Mouse (Mus musculus) neural tube, embryonic 15.5 days (tissue): Measurements from ENCODE around the gene Pdzd2. TPM values are rescaled to one million over a fixed set of nuclear protein-coding genes. Genes with fewer than 3 reads are reported as not detected.

Experiments
- ATAC-seq: fragments of 200-750 bp; cut with Nextera tagmentation; 2 replicates; pipeline ENCODE4 v1.8.0; 2017; ENCODE audit warnings: mild to moderate bottlenecking, moderate TSS enrichment, moderate library complexity; ENCODE audit not compliant: low FRiP score
- H3K27ac ChIP-seq: fragments of 300-500 bp; sonication (generic); replicated peaks from 2 replicates; pipeline ENCODE4 v1.5.1; 2015; ENCODE audit warnings: mild to moderate bottlenecking, inconsistent platforms
- H3K27me3 ChIP-seq: fragments of 300-500 bp; sonication (generic); replicated peaks from 2 replicates; pipeline ENCODE4 v1.6.1; 2015; ENCODE audit warnings: inconsistent platforms
- H3K36me3 ChIP-seq: fragments of 300-500 bp; sonication (generic); 2 replicates; pipeline ENCODE4 v1.6.1; 2015; ENCODE audit warnings: inconsistent platforms
- H3K4me1 ChIP-seq: fragments of 300-500 bp; sonication (generic); 2 replicates; pipeline ENCODE4 v1.6.1; 2015; ENCODE audit warnings: inconsistent platforms
- H3K4me2 ChIP-seq: fragments of 300-500 bp; sonication (generic); 2 replicates; pipeline ENCODE4 v1.6.1; 2015; ENCODE audit warnings: inconsistent platforms, mild to moderate bottlenecking, moderate library complexity
- H3K4me3 ChIP-seq: fragments of 300-500 bp; sonication (generic); replicated peaks from 2 replicates; pipeline ENCODE4 v1.5.1; 2015; ENCODE audit warnings: mild to moderate bottlenecking, inconsistent platforms
- H3K9ac ChIP-seq: fragments of 300-500 bp; sonication (generic); replicated peaks from 2 replicates; pipeline ENCODE4 v1.6.1; 2015; ENCODE audit warnings: mild to moderate bottlenecking, inconsistent platforms
- H3K9me3 ChIP-seq: fragments of 300-500 bp; sonication (generic); replicated peaks from 2 replicates; pipeline ENCODE4 v1.6.1; 2016; ENCODE audit warnings: inconsistent platforms
- WGBS: fragments of 180-500 bp; shearing (Covaris S2); methylation state at CpG from one replicate; pipeline ENCODE4 v1.1.7; 2015; ENCODE audit warnings: mixed read lengths; 5-methylcytosine and 5-hydroxymethylcytosine counted together
- polyA plus RNA-seq: library from polyadenylated mRNA; unstranded; fragments of >200 nt; fragmentation: Nextera tagmentation; extraction: Ambion mirVana; gene quantifications from 2 replicates; pipeline ENCODE4 v1.2.1, GENCODE M21; 2015

Pdzd2 gene
- polyA plus RNA-seq, 1 experiment from 2014 or later: 16.7 TPM

DNA sequence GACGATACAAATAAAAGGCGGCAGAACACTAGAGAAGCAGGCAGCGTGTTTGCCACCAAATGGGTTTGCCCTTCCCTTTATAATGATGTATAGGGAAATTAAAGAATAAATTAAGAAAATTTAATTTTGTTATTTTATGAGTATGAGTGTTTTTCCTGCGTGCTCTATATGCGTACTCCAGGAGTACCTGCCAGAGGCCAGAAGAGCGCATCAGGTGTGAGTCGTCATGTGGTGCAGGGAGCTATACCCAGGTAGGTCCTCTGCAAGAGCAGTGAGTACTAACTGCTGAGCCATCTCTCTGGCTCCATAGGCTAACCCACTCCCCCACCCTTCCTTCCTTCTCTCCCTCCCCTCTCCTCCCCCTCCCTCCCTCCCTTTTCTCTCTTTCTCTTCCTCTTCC is 388.3 kb downstream of the Pdzd2 start:
- Histone ChIP-seq H3K27me3 (no peaks in the 10 kb centered on the region), H3K4me2 (no peak overlapping the region), H3K4me1 (no peaks in the 10 kb centered on the region), H3K9me3 (no peaks in the 10 kb centered on the region), H3K4me3 (no peak overlapping the region), H3K9ac (no peak overlapping the region), H3K27ac (no peak overlapping the region), H3K36me3 (peaks cover 30% of the 10 kb centered on the region)
- ATAC-seq: no peak
- 92% methylated on average over 7 of the region's 7 CpGs for WGBS

DNA sequence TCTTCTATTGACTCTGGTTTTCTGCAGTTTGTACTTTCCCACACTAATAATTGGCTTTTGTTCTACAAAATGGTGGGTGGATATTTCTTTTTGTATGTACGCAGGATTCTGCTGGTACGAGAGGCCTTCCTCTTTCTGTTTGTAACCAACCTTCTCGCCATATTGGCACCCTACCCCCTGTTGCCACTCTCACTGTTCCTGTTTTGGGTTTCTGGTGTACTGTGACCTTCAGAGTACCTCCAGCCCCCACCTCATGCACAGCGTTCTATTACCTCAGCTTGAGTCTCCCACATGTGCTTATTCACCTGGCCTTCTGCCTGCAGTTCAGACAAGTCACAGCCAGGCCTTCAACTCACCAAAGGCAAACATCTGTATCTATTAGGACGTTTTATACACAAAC is 389.9 kb downstream of the Pdzd2 start:
- peaks cover 22% of the 10 kb centered on the region for H3K36me3 ChIP-seq
- H3K4me1 ChIP-seq: no peaks in the 10 kb centered on the region
- H3K9ac ChIP-seq: no peak overlapping the region
- no peak overlapping the region for H3K27ac ChIP-seq
- no peak for ATAC-seq
- H3K9me3 ChIP-seq: no peaks in the 10 kb centered on the region
- no peak overlapping the region for H3K4me2 ChIP-seq
- H3K4me3 ChIP-seq: no peak overlapping the region
- WGBS: 87% methylated on average over 5 of the region's 5 CpGs
- H3K27me3 ChIP-seq: no peaks in the 10 kb centered on the region

DNA sequence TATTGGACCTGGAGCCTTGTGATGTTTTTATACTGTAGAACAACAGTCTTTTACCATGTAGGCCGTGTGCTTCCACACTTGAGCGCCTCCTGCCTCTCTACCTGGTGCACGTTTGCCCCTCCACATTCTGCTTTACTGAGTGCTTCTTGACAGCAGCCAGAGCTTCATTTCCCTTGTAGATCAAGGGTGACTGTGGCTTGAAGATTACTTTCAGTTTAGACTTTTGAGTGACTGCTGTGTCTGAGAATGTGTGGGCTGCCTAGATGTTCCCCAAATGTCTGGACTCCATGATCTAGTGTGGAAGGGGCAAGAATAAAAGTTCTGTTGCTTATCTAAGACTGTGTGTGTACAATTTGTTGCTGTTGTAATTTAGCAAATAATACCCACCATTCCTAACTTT is 390.8 kb downstream of the Pdzd2 start:
- no peak overlapping the region for H3K4me2 ChIP-seq
- no peak for ATAC-seq
- WGBS: 83% methylated on average over 3 of the region's 3 CpGs
- H3K4me1 ChIP-seq: no peaks in the 10 kb centered on the region
- no peak overlapping the region for H3K9ac ChIP-seq
- no peaks in the 10 kb centered on the region for H3K9me3 ChIP-seq
- no peak overlapping the region for H3K27ac ChIP-seq
- no peaks in the 10 kb centered on the region for H3K27me3 ChIP-seq
- peaks cover 19% of the 10 kb centered on the region for H3K36me3 ChIP-seq
- H3K4me3 ChIP-seq: no peak overlapping the region

DNA sequence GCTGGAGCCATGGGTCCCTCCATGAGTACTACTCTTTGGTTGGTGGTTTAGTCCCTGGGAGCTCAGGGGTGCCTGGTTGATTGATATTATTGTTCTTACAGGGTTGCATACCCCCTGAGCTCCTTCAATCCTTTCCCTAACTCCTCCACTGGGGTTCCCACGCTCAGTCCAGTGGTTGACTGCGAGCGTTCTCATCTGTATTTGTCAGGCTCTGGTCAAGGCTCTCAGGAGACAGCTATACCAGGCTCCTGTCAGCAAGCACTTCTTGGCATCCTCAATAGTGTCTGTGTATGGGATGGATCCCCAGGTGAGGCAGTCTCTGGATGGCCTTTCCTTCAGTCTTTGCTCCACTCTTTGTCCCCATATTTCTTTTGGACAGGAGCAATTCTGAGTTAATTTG is 392.8 kb downstream of the Pdzd2 start:
- 93% methylated on average over 3 of the region's 3 CpGs for WGBS
- Histone ChIP-seq H3K36me3 (peaks cover 10% of the 10 kb centered on the region), H3K9me3 (no peaks in the 10 kb centered on the region), H3K4me2 (no peak overlapping the region), H3K4me1 (no peaks in the 10 kb centered on the region), H3K4me3 (no peak overlapping the region), H3K27me3 (no peaks in the 10 kb centered on the region), H3K27ac (no peak overlapping the region), H3K9ac (no peak overlapping the region)
- no peak for ATAC-seq

DNA sequence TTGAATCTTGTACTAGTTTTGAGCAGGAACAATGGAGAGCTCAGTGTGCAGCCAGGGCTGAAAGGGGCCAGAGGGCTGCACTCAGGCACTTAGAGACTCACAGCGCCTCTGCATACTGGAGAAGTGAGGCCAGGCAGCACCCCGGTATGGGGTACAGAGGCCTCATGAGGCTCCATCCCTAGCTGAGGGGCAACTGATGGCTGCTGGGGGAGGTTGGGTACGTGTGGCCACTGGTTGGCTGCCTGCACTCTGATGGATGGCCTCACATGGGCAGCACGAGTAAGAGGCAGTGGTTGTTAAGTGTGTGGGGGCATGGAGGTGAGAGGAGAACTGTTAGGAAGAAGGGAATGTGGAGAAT is 398.3 kb downstream of the Pdzd2 start:
- Histone ChIP-seq H3K4me1 (peaks cover 5% of the 10 kb centered on the region), H3K27me3 (no peaks in the 10 kb centered on the region), H3K27ac (no peak overlapping the region), H3K9ac (no peak overlapping the region), H3K4me3 (no peak overlapping the region), H3K9me3 (no peaks in the 10 kb centered on the region), H3K4me2 (no peak overlapping the region), H3K36me3 (peaks cover 4% of the 10 kb centered on the region; the same call in 1 of the 2 replicates)
- no peak for ATAC-seq
- WGBS: 24% methylated on average over 4 of the region's 4 CpGs

DNA sequence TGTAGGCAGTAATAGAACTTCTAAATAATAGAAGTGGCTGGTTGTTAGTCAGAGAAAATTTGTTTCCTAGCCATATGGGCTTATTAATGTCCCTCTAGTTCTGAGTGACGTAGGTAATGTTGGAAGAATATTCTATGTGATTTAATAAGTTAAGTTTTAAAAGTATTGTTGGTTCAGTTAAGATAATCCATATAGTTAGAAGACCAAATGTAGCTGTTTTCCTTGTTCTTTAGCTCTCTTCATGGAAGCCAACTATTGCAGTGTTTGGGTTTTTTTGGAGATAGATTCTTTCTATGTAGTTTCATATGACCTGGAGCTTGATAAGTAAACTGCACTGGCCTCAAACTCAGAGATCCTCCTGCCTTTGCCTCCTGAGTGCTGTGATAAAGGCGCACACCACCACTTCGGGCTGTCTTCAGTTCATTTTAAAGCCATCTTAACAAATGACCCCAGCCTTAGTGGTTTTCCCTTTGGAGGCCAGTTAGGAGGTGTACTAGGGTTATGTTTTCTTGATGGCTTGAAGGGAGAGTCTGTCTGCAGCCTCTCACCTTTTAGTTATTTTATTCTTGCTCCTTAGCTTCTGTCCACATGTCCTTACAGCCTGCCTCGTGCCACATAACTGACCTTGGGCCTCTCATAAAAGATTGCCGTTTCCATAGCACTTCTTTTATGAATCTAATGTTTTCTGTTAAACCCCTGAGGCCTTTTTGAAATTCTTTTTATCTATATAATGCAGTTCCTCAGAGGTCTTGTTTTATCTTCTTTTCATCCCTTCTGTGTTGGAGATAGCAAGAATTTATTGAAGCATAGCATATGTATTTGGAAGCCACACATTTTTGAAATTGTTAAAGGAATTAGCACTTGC is 399.0 kb downstream of the Pdzd2 start:
- H3K27ac ChIP-seq: no peak overlapping the region

DNA sequence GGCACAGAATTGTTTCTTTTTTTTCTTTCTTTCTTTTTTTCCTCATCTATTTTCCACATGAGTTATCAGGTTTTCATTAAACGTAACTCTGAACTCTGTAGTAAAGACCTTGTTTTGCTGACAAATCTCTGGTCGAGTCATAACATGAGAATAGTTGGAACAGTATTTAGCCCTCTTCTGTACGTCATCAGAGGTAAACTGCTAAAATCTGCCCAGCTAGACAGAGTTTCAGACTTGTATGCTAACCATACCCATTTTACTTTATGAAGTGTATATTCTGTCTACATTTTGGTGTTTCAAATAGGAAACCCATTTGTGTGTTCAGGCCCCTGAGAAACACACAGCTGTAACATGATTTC is 402.0 kb downstream of the Pdzd2 start:
- no peak overlapping the region for H3K4me2 ChIP-seq
- 73% methylated on average over 3 of the region's 3 CpGs for WGBS
- H3K9ac ChIP-seq: no peak overlapping the region

More for the DNA sequence above, 399.0 kb downstream of the Pdzd2 start:
- peaks cover 7% of the 10 kb centered on the region for H3K4me1 ChIP-seq
- H3K4me2 ChIP-seq: no peak overlapping the region
- H3K9ac ChIP-seq: no peak overlapping the region
- H3K36me3 ChIP-seq: peaks cover 4% of the 10 kb centered on the region; the same call in 1 of the 2 replicates
- H3K4me3 ChIP-seq: no peak overlapping the region
- H3K27me3 ChIP-seq: no peaks in the 10 kb centered on the region
- no peak for ATAC-seq
- no peaks in the 10 kb centered on the region for H3K9me3 ChIP-seq
- 46% methylated on average over 5 of the region's 5 CpGs for WGBS

DNA sequence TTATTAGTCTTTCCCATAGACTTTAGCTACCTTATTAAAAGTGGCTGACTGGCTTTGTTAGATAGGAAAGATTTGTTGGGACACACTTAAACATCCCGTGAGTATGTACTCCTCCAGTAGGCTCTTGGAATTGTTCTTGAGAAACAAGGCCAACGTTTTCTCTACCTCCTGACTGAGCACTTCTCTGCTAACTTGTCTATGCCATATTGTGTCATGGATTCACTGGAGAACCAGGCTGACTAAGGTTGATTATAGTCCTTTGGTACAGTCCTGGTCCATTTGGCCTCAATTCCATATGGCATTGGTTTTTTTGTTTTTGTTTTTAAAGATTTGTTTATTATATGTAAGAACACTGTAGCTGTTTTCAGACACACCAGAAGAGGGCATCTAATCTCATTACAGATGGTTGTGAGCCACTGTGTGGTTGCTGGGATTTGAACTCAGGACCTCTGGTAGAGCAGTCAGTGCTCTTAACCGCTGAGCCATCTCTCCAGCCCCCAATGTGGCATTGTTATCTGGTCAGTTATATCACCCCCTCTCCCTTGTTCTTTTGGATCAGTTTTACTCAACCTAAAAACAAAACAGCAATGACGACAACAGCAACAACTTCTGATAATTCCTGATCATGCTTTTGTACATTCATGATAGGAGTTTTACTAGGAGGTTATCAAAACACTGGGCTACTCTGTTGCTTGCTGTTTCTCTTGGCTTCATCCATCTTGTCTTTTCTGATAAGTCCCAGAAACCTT is 402.5 kb downstream of the Pdzd2 start:
- WGBS: 84% methylated on average over 4 of the region's 4 CpGs
- Histone ChIP-seq H3K4me3 (no peak overlapping the region), H3K4me2 (no peak overlapping the region), H3K4me1 (peaks cover 7% of the 10 kb centered on the region), H3K36me3 (no peaks in the 10 kb centered on the region), H3K9me3 (no peaks in the 10 kb centered on the region), H3K9ac (no peak overlapping the region), H3K27me3 (no peaks in the 10 kb centered on the region), H3K27ac (no peak overlapping the region)
- no peak for ATAC-seq

More for the DNA sequence above, 402.0 kb downstream of the Pdzd2 start:
- H3K9me3 ChIP-seq: no peaks in the 10 kb centered on the region
- H3K27ac ChIP-seq: no peak overlapping the region
- no peaks in the 10 kb centered on the region for H3K36me3 ChIP-seq
- no peaks in the 10 kb centered on the region for H3K27me3 ChIP-seq
- ATAC-seq: no peak
- H3K4me3 ChIP-seq: no peak overlapping the region
- peaks cover 7% of the 10 kb centered on the region for H3K4me1 ChIP-seq

DNA sequence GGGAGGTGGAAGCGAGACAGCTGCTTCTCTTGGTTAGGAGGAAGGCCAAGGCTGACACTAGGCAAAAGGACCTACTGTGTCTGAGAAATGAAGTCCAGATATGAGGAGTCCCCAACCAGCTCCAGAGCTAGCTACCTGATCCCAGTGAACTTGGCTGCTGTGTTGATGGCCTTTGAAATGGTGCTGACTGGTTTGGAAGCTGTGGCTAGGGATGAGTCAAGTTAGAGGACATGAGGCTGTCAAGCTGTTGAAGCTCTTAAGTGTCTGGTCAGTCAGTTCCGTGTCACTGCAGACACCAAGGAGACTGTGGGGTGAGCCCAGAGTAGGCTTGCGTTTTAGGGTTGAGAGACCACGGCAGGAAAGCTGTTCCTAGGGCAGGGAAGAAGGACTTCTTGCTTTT is 405.3 kb downstream of the Pdzd2 start:
- H3K4me3 ChIP-seq: no peak overlapping the region
- 90% methylated on average over 4 of the region's 4 CpGs for WGBS
- H3K9me3 ChIP-seq: no peaks in the 10 kb centered on the region
- no peak overlapping the region for H3K4me2 ChIP-seq
- no peaks in the 10 kb centered on the region for H3K36me3 ChIP-seq
- no peak overlapping the region for H3K27ac ChIP-seq
- peaks cover 9% of the 10 kb centered on the region for H3K4me1 ChIP-seq
- no peaks in the 10 kb centered on the region for H3K27me3 ChIP-seq
- ATAC-seq: no peak
- no peak overlapping the region for H3K9ac ChIP-seq

DNA sequence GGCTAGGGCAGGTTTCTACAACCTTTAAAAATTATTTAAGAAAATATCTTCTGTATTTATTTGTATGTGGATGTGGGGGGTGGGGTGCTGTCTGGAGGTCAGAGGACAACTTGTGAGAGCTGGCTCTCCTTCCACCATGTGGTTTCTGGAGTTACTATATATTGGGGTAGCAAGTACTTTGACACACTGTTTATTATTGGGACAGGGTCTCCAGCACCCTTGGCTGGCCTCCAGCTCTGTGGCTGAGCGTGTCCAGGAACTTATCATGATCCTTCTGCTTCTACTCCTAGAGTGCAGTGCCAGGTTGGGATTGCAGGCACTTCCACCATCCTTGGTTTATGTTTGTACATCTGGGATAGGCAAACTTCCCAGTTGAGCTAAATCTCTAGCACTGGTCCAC is 408.4 kb downstream of the Pdzd2 start:
- no peaks in the 10 kb centered on the region for H3K27me3 ChIP-seq
- no peaks in the 10 kb centered on the region for H3K9me3 ChIP-seq
- no peaks in the 10 kb centered on the region for H3K36me3 ChIP-seq
- H3K4me1 ChIP-seq: peaks cover 12% of the 10 kb centered on the region
- no peak overlapping the region for H3K4me3 ChIP-seq
- WGBS: 53% methylated on average over 1 of the region's 1 CpGs
- ATAC-seq: no peak
- H3K4me2 ChIP-seq: no peak overlapping the region
- H3K27ac ChIP-seq: no peak overlapping the region
- no peak overlapping the region for H3K9ac ChIP-seq

DNA sequence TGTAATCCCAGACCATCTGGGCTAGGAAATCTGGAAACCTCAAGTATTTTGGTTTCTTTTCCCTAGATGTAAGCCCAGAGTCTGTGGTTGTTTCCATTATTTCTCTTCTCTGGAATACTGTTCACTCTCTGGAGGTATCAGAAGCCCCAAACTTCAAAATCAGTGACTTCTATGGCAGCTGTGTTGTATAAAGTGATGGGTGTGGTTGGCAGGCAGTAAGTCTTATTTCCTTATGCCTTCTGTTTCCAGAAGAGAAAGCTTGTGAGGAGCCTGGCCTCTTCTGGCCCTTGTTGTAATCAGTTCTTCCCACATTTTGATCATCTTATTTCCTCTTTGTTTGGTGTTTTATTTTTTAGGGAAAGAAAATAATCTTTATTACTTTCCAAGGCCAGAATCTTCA is 408.8 kb downstream of the Pdzd2 start:
- H3K9ac ChIP-seq: no peak overlapping the region
- H3K36me3 ChIP-seq: no peaks in the 10 kb centered on the region
- ATAC-seq: no peak
- H3K27ac ChIP-seq: no peak overlapping the region
- no peak overlapping the region for H3K4me3 ChIP-seq
- no peak overlapping the region for H3K4me2 ChIP-seq
- peaks cover 15% of the 10 kb centered on the region for H3K4me1 ChIP-seq
- H3K9me3 ChIP-seq: no peaks in the 10 kb centered on the region
- no peaks in the 10 kb centered on the region for H3K27me3 ChIP-seq

DNA sequence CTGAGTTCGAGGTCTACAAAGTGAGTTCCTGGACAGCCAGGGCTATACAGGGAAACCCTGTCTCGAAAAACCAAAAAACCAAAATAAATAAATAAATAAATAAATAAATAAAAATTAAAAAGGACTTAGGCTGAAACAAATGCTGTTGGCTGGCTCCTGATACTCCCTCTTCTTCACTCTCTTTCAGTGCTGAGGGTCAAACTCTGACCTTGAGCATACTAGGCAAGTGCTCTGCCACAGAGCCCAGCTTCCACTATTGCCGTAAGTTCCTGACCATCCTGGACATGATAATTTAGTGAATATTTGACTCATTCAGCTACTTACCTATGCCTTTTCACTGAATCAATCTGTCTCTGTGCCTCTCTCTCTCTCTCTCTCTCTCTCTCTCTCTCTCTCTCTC is 409.3 kb downstream of the Pdzd2 start:
- Histone ChIP-seq H3K4me3 (no peak overlapping the region), H3K9me3 (no peaks in the 10 kb centered on the region), H3K9ac (no peak overlapping the region), H3K27me3 (no peaks in the 10 kb centered on the region), H3K36me3 (no peaks in the 10 kb centered on the region), H3K4me1 (peaks cover 20% of the 10 kb centered on the region), H3K4me2 (no peak overlapping the region), H3K27ac (no peak overlapping the region)
- no peak for ATAC-seq
- WGBS: 93% methylated on average over 3 of the region's 3 CpGs
